Mouse (Mus musculus) layer of hippocampus, adult 9-11 months (tissue): Measurements from ENCODE around the gene Nat8l.

Experiments used
- DNase-seq: peaks from one replicate; pipeline ENCODE4 v3.0.0; 2022

Nat8l gene

GRCm38 (mm10) chr5:34004618-34005017 lies 8.8 kb downstream of the Nat8l start:
- no peak for DNase-seq

- no peak for DNase-seq
Measured at GRCm38 (mm10) chr5:34006832-34007231, 11.0 kb downstream of the Nat8l start.

DNA sequence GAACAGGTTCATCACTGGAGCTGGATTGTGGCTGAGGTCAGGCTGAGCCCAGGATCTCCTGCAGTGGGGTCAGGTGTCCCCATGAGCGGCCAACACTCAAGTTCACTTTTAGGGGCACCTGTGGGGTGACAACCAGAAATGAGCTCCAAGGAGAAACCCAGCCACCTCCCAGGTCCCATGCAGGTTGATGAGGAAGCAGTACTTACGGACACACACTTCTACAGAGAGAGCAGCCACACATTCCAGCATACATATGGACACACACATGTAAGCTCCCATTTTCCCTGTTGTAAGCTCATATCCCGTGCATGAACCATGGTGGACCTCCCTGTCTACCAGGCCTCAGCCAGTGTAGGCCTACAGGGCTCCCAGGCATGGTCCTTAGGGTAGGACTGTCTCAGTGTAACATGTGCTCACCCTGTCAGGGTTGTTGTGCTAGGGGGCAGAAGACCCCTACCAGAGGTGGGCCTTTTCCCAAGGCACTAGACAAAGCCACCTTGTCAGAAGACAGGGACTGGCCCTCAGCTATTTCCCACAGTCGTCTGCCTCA lies 11.7 kb downstream of the Nat8l start:
- no peak for DNase-seq

DNA sequence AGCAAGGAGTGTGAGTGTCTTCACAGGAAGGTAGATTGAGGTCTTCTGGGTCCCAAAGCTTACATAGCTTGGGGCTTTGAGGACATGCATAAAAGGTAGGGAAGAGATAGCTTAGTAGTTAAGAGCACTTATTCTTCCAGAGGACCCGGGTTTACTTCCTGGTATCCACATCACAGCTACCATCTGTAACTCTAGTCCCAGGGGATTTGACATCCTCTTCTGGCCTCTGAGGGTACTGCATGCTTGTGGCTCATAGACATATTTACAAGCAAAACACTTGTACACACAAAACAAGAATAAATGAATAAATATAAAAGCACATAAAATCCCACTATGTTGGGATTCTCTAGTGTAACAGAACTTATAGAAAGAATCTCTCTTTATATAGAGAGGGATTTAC lies 18.9 kb downstream of the Nat8l start:
- DNase-seq, result no peak

DNA sequence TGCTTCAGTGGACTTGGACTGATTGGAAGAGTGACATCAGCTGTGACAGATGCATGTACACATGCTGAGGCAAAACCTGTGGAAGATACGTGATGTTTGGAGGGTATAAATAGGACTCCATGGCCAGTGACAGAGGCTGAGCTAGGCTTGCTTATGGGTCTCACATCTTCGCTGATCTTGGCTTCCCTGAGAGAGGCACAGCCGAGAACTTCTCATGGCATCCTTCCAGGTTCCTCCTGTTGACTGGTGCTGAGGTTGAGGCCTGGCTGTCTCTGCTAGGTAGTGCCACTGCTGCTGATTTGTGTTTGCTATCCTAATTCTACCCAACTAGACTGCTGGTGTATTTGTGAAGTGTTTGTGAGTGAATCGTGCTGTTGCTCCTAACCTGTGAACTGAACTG lies 23.2 kb downstream of the Nat8l start:
- no peak for DNase-seq

GRCm38 (mm10) chr5:34030101-34030500 lies 34.3 kb downstream of the Nat8l start:
- no peak for DNase-seq

DNA sequence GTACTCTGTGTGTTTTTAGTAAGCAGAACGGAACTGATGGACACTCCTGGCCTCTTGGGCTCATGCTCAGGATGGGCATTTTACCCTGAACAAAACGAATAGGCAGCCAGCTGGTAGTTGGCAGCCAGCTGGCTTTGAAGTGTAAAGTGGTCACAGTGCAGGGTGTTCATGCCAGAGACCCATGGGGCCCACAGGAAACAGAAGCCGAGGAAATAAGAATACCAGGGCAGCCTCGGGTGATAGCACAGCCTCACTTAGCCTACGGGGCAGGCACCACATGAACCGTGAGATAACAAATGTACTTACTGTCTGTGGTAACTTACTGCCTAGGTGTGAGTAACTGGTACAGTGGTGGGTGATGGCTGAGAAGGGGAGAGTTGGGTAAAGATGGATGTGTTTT lies 35.2 kb downstream of the Nat8l start:
- no peak for DNase-seq

DNA sequence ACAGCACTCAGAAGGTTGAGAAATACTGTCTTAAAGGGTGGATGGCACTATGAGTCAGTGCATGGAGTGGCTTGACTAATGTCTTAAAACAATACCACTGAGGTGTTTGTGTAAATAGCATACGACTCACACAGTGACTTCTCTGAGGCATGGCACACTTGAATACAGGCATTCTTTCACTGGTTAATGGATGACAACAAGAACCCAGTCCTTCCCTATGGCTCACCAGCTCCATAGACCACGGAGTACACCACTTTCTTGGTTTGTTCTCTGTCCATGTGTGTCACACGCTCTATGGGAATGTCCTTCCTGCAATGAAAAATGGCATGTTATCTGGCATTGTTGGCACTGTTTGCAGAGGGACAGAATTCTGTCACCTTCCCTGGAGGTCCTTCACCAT lies 36.7 kb downstream of the Nat8l start:
- DNase-seq, result no peak
